Mouse (Mus musculus): ENCODE measurements at regions not wholly inside any gene's neighbourhood (a gene's known extent, or its start where the extent isn't known, plus 50 kb on each side); places are given as distances from the start of the nearest gene placed in this dataset.

DNA sequence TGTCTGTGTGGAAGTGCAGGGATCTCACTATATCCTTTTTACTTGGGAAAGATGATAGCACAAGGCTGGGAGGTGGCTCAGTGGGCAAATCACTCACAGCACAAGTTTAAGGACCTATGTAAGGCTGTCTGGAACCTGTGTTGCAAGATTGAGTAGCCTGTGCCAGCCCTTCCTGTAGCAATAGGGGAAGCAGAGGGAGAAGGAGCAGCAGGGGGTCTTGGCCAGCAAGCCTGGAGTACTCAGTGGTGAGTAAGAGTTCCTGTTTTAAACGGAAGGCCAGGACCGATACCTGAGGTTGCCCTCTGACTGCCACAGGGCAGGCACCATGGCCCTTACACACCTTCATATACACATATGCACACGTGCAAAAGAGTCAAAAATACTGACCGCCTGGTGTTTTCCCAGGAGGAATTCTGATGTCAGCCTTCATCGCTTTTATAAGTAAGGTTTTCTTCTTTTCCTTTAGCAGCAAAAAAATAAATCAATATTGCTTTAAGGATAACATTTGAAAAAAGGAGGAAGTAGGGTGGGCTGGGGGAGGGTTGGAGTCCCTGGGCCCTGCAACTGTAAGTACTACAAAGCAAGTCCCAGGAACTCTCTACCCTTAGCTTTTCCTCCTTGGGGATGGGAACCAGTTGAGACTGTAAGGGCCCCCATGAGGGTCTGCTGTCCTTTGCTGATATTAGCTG lies 136.2 kb upstream of the Hdac4 start:
- Histone ChIP-seq H3K4me1 (ENCODE audit: insufficient read depth, low read depth, low read length) (no peaks in the 10 kb centered on the region), H3K9ac (replicated peaks; ENCODE audit: low read depth) (no peak overlapping the region), H3K4me3 (ENCODE audit: low read depth, low read length) (no peak overlapping the region), H3K27me3 (replicated peaks; ENCODE audit: insufficient read depth, low read length) (no peaks in the 10 kb centered on the region), H3K4me2 (replicated peaks; ENCODE audit: low read depth, low read length) (no peak overlapping the region), H3K27ac (ENCODE audit: low read length) (no peak overlapping the region), H3K9me3 (ENCODE audit: low read length) (no peaks in the 10 kb centered on the region), H3K36me3 (ENCODE audit: insufficient read depth, low read length) (no peaks in the 10 kb centered on the region)
- WGBS, result 70% methylated on average over 5 of the region's 5 CpGs
- DNase-seq (ENCODE audit: low spot score) (peak; percentile 9), ATAC-seq (no peak)
- TF ChIP-seq CTCF (IDR thresholded peaks at IDR 0.05) (no peak), EP300 (IDR thresholded peaks at IDR 0.05) (no peak)

DNA sequence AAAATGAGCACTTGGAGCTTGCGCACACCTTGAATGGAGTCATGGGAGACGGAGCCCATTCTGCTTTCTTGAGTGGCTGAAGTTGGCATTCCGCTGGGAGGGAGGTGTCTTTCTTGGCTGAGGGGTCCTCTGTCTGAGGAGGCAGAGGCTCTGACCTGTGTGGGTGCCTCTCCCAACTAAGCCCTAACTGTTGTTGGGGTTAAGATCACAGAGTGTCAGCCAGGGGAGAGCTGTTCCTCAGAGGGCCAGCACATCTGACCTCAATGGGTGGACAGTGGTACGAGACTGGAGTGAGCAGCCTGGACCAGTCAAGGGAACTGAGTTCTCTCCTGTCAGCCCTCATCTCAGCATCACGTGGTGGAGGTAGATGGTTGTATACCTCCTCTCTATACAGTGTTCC lies 134.7 kb upstream of the Hdac4 start:
- ATAC-seq (no peak), DNase-seq (ENCODE audit: low spot score) (no peak)
- no peaks in the 10 kb centered on the region for H3K36me3 ChIP-seq (ENCODE audit: insufficient read depth, low read length)
- WGBS, result 49% methylated on average over 5 of the region's 5 CpGs
- H3K4me2 ChIP-seq (replicated peaks; ENCODE audit: low read depth, low read length), result no peak overlapping the region
- no peaks in the 10 kb centered on the region for H3K4me1 ChIP-seq (ENCODE audit: insufficient read depth, low read depth, low read length)
- H3K9me3 ChIP-seq (ENCODE audit: low read length), result no peaks in the 10 kb centered on the region
- no peak overlapping the region for H3K9ac ChIP-seq (replicated peaks; ENCODE audit: low read depth)
- no peak overlapping the region for H3K27ac ChIP-seq (ENCODE audit: low read length)
- no peaks in the 10 kb centered on the region for H3K27me3 ChIP-seq (replicated peaks; ENCODE audit: insufficient read depth, low read length)
- no peak overlapping the region for H3K4me3 ChIP-seq (ENCODE audit: low read depth, low read length)
- TF ChIP-seq CTCF (IDR thresholded peaks at IDR 0.05) (no peak), EP300 (IDR thresholded peaks at IDR 0.05) (no peak)

DNA sequence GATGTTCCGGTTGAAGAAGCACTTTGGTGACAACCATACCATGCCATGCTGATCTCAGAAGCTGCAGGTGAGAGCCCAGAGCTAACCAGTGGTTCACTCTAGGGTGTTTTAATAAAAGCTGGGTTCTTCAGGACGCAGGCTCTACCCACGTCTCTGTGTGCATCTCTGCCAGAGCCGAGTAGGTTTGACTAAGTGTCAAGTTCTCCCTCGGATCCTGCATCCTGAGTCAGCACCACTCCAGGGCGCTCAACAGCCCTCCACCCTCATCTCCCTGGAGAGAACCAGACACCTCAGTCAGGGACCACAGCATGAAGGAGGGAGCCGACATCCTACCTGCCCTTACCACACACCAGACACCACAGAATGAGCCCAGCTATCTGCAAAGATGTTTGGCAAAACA lies 134.0 kb upstream of the Hdac4 start:
- DNase-seq (ENCODE audit: low spot score) (no peak), ATAC-seq (no peak)
- H3K27me3 ChIP-seq (replicated peaks; ENCODE audit: insufficient read depth, low read length), result no peaks in the 10 kb centered on the region
- TF ChIP-seq CTCF (IDR thresholded peaks at IDR 0.05), result no peak
- TF ChIP-seq EP300 (IDR thresholded peaks at IDR 0.05), result no peak
- no peaks in the 10 kb centered on the region for H3K36me3 ChIP-seq (ENCODE audit: insufficient read depth, low read length)
- H3K4me2 ChIP-seq (replicated peaks; ENCODE audit: low read depth, low read length), result no peak overlapping the region
- WGBS, result 51% methylated on average over 7 of the region's 7 CpGs
- H3K4me3 ChIP-seq (ENCODE audit: low read depth, low read length), result no peak overlapping the region
- H3K4me1 ChIP-seq (ENCODE audit: insufficient read depth, low read depth, low read length), result no peaks in the 10 kb centered on the region
- H3K27ac ChIP-seq (ENCODE audit: low read length), result no peak overlapping the region
- no peaks in the 10 kb centered on the region for H3K9me3 ChIP-seq (ENCODE audit: low read length)
- no peak overlapping the region for H3K9ac ChIP-seq (replicated peaks; ENCODE audit: low read depth)

DNA sequence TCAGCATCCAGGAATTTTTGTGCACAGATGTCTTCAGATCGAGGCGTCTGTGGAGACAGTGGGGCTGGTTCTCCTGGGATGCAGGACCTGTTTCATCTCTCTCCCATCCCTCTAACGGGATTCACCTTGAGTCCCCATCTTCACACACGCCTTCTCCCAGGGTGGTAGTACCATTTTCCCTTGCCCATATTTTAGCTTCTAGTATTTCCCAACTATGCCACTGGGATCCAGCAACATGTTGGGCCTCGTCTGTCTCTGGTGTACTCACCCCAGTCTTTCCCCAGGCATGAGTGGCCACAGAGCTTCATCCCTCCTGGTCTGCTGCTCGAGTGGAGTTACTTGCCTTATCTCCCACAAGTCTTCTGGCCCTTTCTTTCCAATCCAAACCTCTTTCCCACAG lies 131.6 kb upstream of the Hdac4 start:
- Histone ChIP-seq H3K9me3 (ENCODE audit: low read length) (no peaks in the 10 kb centered on the region), H3K9ac (replicated peaks; ENCODE audit: low read depth) (no peak overlapping the region), H3K4me3 (ENCODE audit: low read depth, low read length) (no peak overlapping the region), H3K4me2 (replicated peaks; ENCODE audit: low read depth, low read length) (no peak overlapping the region), H3K27me3 (replicated peaks; ENCODE audit: insufficient read depth, low read length) (no peaks in the 10 kb centered on the region), H3K27ac (ENCODE audit: low read length) (no peak overlapping the region), H3K4me1 (ENCODE audit: insufficient read depth, low read depth, low read length) (no peaks in the 10 kb centered on the region), H3K36me3 (ENCODE audit: insufficient read depth, low read length) (no peaks in the 10 kb centered on the region)
- TF ChIP-seq CTCF (IDR thresholded peaks at IDR 0.05), result no peak
- TF ChIP-seq EP300 (IDR thresholded peaks at IDR 0.05), result no peak
- DNase-seq (ENCODE audit: low spot score), result no peak
- ATAC-seq, result no peak
- 83% methylated on average over 6 of the region's 6 CpGs for WGBS

DNA sequence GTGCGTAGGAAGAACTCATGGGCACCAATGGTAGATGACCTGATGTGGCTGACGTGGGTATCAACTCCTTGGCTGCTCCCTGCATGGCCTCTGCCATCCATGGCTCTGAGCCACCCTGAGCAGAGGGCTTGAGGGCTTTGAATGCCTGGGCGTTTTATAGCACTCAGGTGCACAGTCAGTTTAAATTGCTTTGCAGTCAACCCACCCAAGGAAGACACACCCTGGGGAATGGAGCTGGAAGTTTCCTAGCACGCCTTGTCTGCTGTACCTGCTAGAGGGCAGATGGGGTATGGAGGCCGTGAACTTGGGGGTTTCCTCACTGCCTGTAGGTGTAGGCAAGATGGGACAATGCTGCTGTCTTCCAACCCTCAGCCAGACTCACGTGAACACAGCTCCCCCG lies 129.8 kb upstream of the Hdac4 start:
- no peak for DNase-seq (ENCODE audit: low spot score)
- H3K9ac ChIP-seq (replicated peaks; ENCODE audit: low read depth), result no peak overlapping the region
- WGBS, result 91% methylated on average over 7 of the region's 7 CpGs

DNA sequence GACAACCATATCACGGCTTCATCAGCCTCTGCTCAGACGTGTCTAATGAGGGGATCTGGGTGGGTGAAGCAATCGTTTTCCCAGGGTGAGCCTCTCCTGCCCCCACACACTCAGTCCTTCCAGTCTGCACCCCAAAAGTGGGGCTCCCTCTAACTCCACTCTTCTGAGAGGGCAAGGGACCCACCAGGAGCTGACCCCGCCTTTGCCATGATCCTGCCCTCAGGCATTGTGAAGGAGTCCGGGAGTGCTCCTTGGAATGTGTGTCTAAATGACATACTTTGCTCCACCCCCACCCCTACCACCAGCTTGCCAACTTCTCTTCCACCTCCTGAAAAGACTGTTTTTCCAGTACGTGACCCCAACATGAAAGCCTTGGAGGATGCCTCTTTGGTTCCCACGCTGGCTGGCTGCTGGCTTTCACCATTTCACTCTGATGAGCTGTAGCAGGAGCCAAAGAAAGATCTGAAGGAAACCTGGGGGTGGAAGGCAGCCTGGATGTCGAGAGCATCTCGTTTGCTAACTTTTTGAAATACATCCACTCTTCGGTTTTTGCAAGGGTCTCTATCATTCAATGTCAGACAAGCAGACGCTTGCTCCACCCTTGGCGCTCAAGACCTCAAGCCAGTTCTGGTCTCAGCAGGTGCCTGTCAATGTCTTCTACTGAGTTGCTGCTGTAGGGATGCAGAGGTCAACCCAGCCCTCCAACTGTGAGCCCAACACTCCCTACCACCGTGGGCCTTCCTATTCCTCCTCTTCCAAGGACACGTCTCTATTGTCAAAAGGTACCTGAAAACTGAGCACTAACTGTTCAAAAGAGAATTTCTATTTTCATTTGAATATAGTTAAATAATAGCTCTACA lies 128.8 kb upstream of the Hdac4 start:
- no peaks in the 10 kb centered on the region for H3K27me3 ChIP-seq (replicated peaks; ENCODE audit: insufficient read depth, low read length)
- no peak overlapping the region for H3K9ac ChIP-seq (replicated peaks; ENCODE audit: low read depth)
- no peak overlapping the region for H3K4me2 ChIP-seq (replicated peaks; ENCODE audit: low read depth, low read length)
- no peak overlapping the region for H3K27ac ChIP-seq (ENCODE audit: low read length)
- TF ChIP-seq EP300 (IDR thresholded peaks at IDR 0.05) (no peak), CTCF (IDR thresholded peaks at IDR 0.05) (no peak)
- H3K4me3 ChIP-seq (ENCODE audit: low read depth, low read length), result no peak overlapping the region
- H3K4me1 ChIP-seq (ENCODE audit: insufficient read depth, low read depth, low read length), result no peaks in the 10 kb centered on the region
- DNase-seq (ENCODE audit: low spot score) (no peak), ATAC-seq (peak; percentile 30; the same call in 1 of the 2 replicates)
- WGBS, result 47% methylated on average over 14 of the region's 14 CpGs
- H3K9me3 ChIP-seq (ENCODE audit: low read length), result no peaks in the 10 kb centered on the region
- no peaks in the 10 kb centered on the region for H3K36me3 ChIP-seq (ENCODE audit: insufficient read depth, low read length)

More for the DNA sequence above, 129.8 kb upstream of the Hdac4 start:
- Histone ChIP-seq H3K4me1 (ENCODE audit: insufficient read depth, low read depth, low read length) (no peaks in the 10 kb centered on the region), H3K27me3 (replicated peaks; ENCODE audit: insufficient read depth, low read length) (no peaks in the 10 kb centered on the region), H3K36me3 (ENCODE audit: insufficient read depth, low read length) (no peaks in the 10 kb centered on the region), H3K27ac (ENCODE audit: low read length) (no peak overlapping the region), H3K9me3 (ENCODE audit: low read length) (no peaks in the 10 kb centered on the region), H3K4me2 (replicated peaks; ENCODE audit: low read depth, low read length) (no peak overlapping the region), H3K4me3 (ENCODE audit: low read depth, low read length) (no peak overlapping the region)
- no peak for ATAC-seq
- TF ChIP-seq EP300 (IDR thresholded peaks at IDR 0.05), result no peak
- no peak for TF ChIP-seq CTCF (IDR thresholded peaks at IDR 0.05)

Measured in lung, postnatal 0 days (tissue).